Comparison of ENCODE assay signal across 8 mouse cellular contexts in genomic region chr9:83315941-83316817, GRCm38 (mm10).
DNase-seq lines count a peak whose midpoint lies in the region; ATAC-seq and TF ChIP-seq lines count a peak whose summit lies in the region.

No protein-coding gene starts in this region.

- ATAC-seq in megakaryocyte-erythroid progenitor cell, adult 5-6 weeks (replicated peaks; ENCODE audit: low FRiP score, low TSS enrichment, poor library complexity, severe bottlenecking) = no peak

- TF ChIP-seq CTCF in gastrocnemius, adult 2 months (IDR thresholded peaks at IDR 0.05) = no peak

- peak; percentile 23 for DNase-seq in gastrocnemius, adult 2 months
- DNase-seq in gastrocnemius, adult 8-10 months (ENCODE audit: low spot score in 2 of 2) = no peak
- peak; percentile 31 to 33 for DNase-seq in adrenal gland, postnatal 36 days
- DNase-seq in frontal cortex, adult 2 months (ENCODE audit: extremely low spot score in 1 of 2, low spot score in 1 of 2) = peak; percentile 82 to 88
- DNase-seq in left cerebral cortex, adult 9 months (ENCODE audit: low spot score in 2 of 2) = peak; percentile 70 to 86
- DNase-seq in skeletal muscle tissue, adult 2 months (ENCODE audit: low read depth, low spot score) = peak; percentile 18
- no peak for DNase-seq in T-cell, adult 2 months (ENCODE audit: low spot score)

- intact Hi-C loops in gastrocnemius, adult 2 months (cut with DNase I) = no loop called here

- H3K27ac ChIP-seq in gastrocnemius, adult 2 months = no peak overlapping the region

- no peak overlapping the region for H3K4me3 ChIP-seq in gastrocnemius, adult 2 months

Comparison
In these comparisons a context has a peak if more than half of its experiments do, and no peak if none do; other contexts are left out.
1. DNase-seq: peak in gastrocnemius, adult 2 months (single experiment), adrenal gland, postnatal 36 days (2 of 2), frontal cortex, adult 2 months (2 of 2), left cerebral cortex, adult 9 months (2 of 2) and skeletal muscle tissue, adult 2 months (single experiment); none in gastrocnemius, adult 8-10 months (0 of 2) and T-cell, adult 2 months (single experiment).